Mouse (Mus musculus) ES-E14 (cell line): ENCODE measurements around the gene Pard3b.
A peak's percentile ranks its signal among the peaks of the same experiment; 100 is the strongest.

Experiments used
- CHD2 ChIP-seq: IDR thresholded peaks from 2 replicates; pipeline ENCODE4 v1.6.1; 2014; ENCODE audit warnings: mild to moderate bottlenecking, low read depth, low read length, inconsistent platforms
- HCFC1 ChIP-seq: IDR thresholded peaks from 2 replicates; pipeline ENCODE4 v1.6.1; 2012; ENCODE audit warnings: low read length, inconsistent platforms, borderline replicate concordance; ENCODE audit not compliant: insufficient read depth
- MAFK ChIP-seq: IDR thresholded peaks from 2 replicates; pipeline ENCODE4 v1.6.1; 2014; ENCODE audit warnings: mild to moderate bottlenecking, low read depth, low read length, inconsistent platforms; ENCODE audit not compliant: insufficient read depth
- ZNF384 ChIP-seq: IDR thresholded peaks from 2 replicates; pipeline ENCODE4 v1.6.1; 2012; ENCODE audit warnings: low read depth, low read length, inconsistent platforms

DNA sequence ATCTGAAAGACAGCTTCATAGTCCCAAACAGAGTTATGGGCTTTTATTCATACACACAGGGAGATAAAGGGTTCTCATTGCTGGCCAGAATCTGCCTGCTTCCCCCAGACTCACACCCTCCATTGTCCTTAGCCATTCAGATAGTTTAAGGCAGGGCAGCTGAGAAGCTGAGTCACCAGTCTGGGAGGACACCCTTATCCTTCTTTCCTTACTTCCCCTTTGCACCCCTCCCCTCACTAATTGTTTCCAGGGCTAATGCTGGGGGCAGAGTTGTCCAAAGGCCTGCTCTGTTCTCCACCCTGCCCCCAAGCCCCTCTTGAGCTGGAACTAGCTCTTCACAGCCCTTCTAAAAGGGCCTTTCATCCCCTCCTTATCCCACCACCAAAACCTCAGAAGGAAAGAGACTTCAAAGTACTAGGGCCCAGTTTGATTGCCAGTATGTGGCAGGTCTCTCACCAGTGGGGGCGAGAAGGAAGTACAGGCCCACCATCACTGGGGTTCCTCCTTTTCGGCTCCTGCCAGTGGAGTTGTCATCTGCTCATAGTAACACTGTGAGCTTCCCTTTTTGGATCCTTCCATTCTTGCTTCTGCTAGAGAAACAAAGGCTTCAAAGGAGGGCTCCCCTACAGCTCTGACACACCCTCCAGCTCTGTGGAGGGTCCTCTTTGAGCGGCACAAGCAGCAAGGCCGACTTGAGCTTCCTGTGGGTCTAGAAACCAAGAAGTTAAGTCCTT lies 1040.2 kb downstream of the Pard3b start:
- no peak for TF ChIP-seq CHD2
- no peak for TF ChIP-seq ZNF384
- 0 out of 2 replicates have a peak, but pooled peaks have one; percentile 31 for TF ChIP-seq MAFK
- no peak for TF ChIP-seq HCFC1
